Mouse (Mus musculus): ENCODE measurements around the gene Mpv17.

GRCm38 (mm10) chr5:31193631-31194281, 39.7 kb upstream of the Mpv17 start:
- TF ChIP-seq EP300 (IDR thresholded peaks at IDR 0.05; ENCODE audit: low read depth in 1 of 2, low read length in 2 of 2): no peak
- no peak for TF ChIP-seq MYB (IDR thresholded peaks at IDR 0.05; ENCODE audit: low read depth, low read length)
- no peak for TF ChIP-seq ETS1 (IDR thresholded peaks at IDR 0.05; ENCODE audit: low read depth, low read length)
- TF ChIP-seq CTCF (IDR thresholded peaks at IDR 0.05 in 2 of 3, conservative IDR thresholded peaks at IDR 0.05 in 1 of 3; ENCODE audit: control insufficient read depth in 1 of 3, insufficient read depth in 1 of 3, low read depth in 2 of 3, low read length in 3 of 3, poor library complexity in 1 of 3, severe bottlenecking in 1 of 3): no peak
- no peak for TF ChIP-seq GABPA (IDR thresholded peaks at IDR 0.05; ENCODE audit: low read depth, low read length)
- peak; percentile 49; the same call in 1 of the 2 replicates for TF ChIP-seq ELF1 (IDR thresholded peaks at IDR 0.05; ENCODE audit: low read depth, low read length)
- TF ChIP-seq HCFC1 (IDR thresholded peaks at IDR 0.05; ENCODE audit: low read depth, low read length): no peak
- TF ChIP-seq CHD1 (IDR thresholded peaks at IDR 0.05; ENCODE audit: low read depth, low read length): no peak
- no peak for TF ChIP-seq RAD21 (IDR thresholded peaks at IDR 0.05; ENCODE audit: low read depth, low read length)
- TF ChIP-seq POLR2AphosphoS2 (IDR thresholded peaks at IDR 0.05; ENCODE audit: low read length): no peak
- TF ChIP-seq JUND (IDR thresholded peaks at IDR 0.05; ENCODE audit: low read depth, low read length): no peak
- no peak for TF ChIP-seq USF1 (IDR thresholded peaks at IDR 0.05; ENCODE audit: low read depth, low read length)
- no peak for TF ChIP-seq POLR2A (IDR thresholded peaks at IDR 0.05; ENCODE audit: control insufficient read depth in 1 of 2, insufficient read depth in 1 of 2, low read depth in 1 of 2, low read length in 2 of 2, poor library complexity in 1 of 2)
